Mouse (Mus musculus) kidney, adult 2 months (tissue): ENCODE results near the gene Klk6. TPM values are rescaled to one million over a fixed set of nuclear protein-coding genes. Genes with fewer than 3 reads are reported as not detected.

ENCODE experiments used
- DNase-seq: peaks from one replicate; pipeline ENCODE4 v3.0.0; 2021
- H3K27ac ChIP-seq: fragments of 200-500 bp; 2 replicates; pipeline ENCODE4 v1.5.1; 2012; ENCODE audit warnings: low read depth, low read length, control low read depth, inconsistent platforms; ENCODE audit not compliant: insufficient read depth
- H3K27me3 ChIP-seq: fragments of 200-500 bp; replicated peaks from 2 replicates; pipeline ENCODE4 v1.6.1; 2012; ENCODE audit warnings: mild to moderate bottlenecking, moderate library complexity, low read length, inconsistent platforms; ENCODE audit not compliant: control insufficient read depth, insufficient read depth
- H3K36me3 ChIP-seq: fragments of 200-500 bp; 2 replicates; pipeline ENCODE4 v1.6.1; 2012; ENCODE audit warnings: mild to moderate bottlenecking, moderate library complexity, low read length, inconsistent platforms; ENCODE audit not compliant: control insufficient read depth, insufficient read depth
- H3K4me1 ChIP-seq: fragments of 200-500 bp; 2 replicates; pipeline ENCODE4 v1.6.1; 2011; ENCODE audit warnings: low read length; ENCODE audit not compliant: control insufficient read depth, insufficient read depth
- H3K4me3 ChIP-seq: fragments of 200-500 bp; 2 replicates; pipeline ENCODE4 v1.5.1; 2011; ENCODE audit warnings: mild to moderate bottlenecking, low read depth, low read length, control low read depth; ENCODE audit not compliant: insufficient read depth
- CTCF ChIP-seq: fragments of 200-500 bp; conservative IDR thresholded peaks from 2 replicates; pipeline ENCODE4 v1.5.1; 2011; ENCODE audit warnings: low read depth, mild to moderate bottlenecking, control low read depth, low read length, moderate library complexity, mixed read lengths; ENCODE audit not compliant: insufficient read depth, insufficient read length
- POLR2A ChIP-seq: fragments of 200-500 bp; IDR thresholded peaks from one replicate; pipeline ENCODE4 v1.6.1; 2011; ENCODE audit warnings: low read depth, low read length, control low read depth
- WGBS: fragments of 180-500 bp; shearing (Covaris S2); methylation state at CpG from one replicate; pipeline ENCODE4 v1.1.7; 2018; 5-methylcytosine and 5-hydroxymethylcytosine counted together
- polyA plus RNA-seq: library from polyadenylated mRNA; depleted of rRNA; stranded (reverse); fragments of >200 nt; gene quantifications from 2 replicates; pipeline ENCODE4 v1.2.3, GENCODE M21; 2012; rRNA removed

Gene Klk6
- polyA plus RNA-seq, 1 experiment: not detected

- Histone ChIP-seq H3K27me3 (no peaks in the 10 kb centered on the region; the same call in 1 of the 2 replicates), H3K4me1 (no peaks in the 10 kb centered on the region), H3K36me3 (no peaks in the 10 kb centered on the region), H3K27ac (no peak within 1 kb of the TSS), H3K4me3 (no peak within 1 kb of the TSS)
- 24% methylated on average over 3 of the region's 3 CpGs for WGBS
- no peak for TF ChIP-seq POLR2A
- no peak for TF ChIP-seq CTCF
- no peak for DNase-seq
Measured at GRCm38 (mm10) chr7:43880912-43881311, 56.6 kb downstream of the Klk6 start, which contains the start of gene Klk4. TSS of gene Klk4 (plus strand) at chr7:43881160.

Other genes starting within 250 kb of the Klk6 start
- gene Zfp719, start 244.9 kb upstream of the Klk6 start, polyA plus RNA-seq: 2.1 and 2.6 TPM in 2 replicates
- not detected in 2 replicates for gene Zfp819, start 217.3 kb upstream of the Klk6 start, polyA plus RNA-seq
- not detected in 2 replicates for gene Ceacam18, start 189.8 kb upstream of the Klk6 start, polyA plus RNA-seq
- 2.8 and 3.8 TPM in 2 replicates for gene Siglece, start 164.3 kb upstream of the Klk6 start, polyA plus RNA-seq
- 6.1 and 7.0 TPM in 2 replicates for gene Ctu1, start 152.5 kb upstream of the Klk6 start, polyA plus RNA-seq
- 0.11 TPM in 1 of 2 replicates, not detected in the other for gene Klk14, start 134.1 kb upstream of the Klk6 start, polyA plus RNA-seq
- 0.04 TPM in 1 of 2 replicates, not detected in the other for gene Klk13, start 111.9 kb upstream of the Klk6 start, polyA plus RNA-seq
- not detected in 2 replicates for gene Klk12, start 55.6 kb upstream of the Klk6 start, polyA plus RNA-seq
- 0.18 TPM in 1 of 2 replicates, not detected in the other for gene Klk11, start 49.9 kb upstream of the Klk6 start, polyA plus RNA-seq
- gene Klk10, start 43.5 kb upstream of the Klk6 start, polyA plus RNA-seq: 0.41 and 0.52 TPM in 2 replicates
- not detected in 2 replicates for gene Klk9, start 32.6 kb upstream of the Klk6 start, polyA plus RNA-seq
- 4.2 and 5.9 TPM in 2 replicates for gene Klk8, start 26.9 kb upstream of the Klk6 start, polyA plus RNA-seq
- not detected in 2 replicates for gene Klk7, start 13.2 kb upstream of the Klk6 start, polyA plus RNA-seq
- not detected in 2 replicates for gene Klk5, start 17.5 kb downstream of the Klk6 start, polyA plus RNA-seq
- gene Klk4, start 56.7 kb downstream of the Klk6 start, polyA plus RNA-seq: not detected in 2 replicates
- gene Klk15, start 109.2 kb downstream of the Klk6 start, polyA plus RNA-seq: 0.09 and 0.19 TPM in 2 replicates
- 1.0 and 1.1 TPM in 2 replicates for gene Klk1b8, start 126.2 kb downstream of the Klk6 start, polyA plus RNA-seq
- gene Klk1b1, start 142.3 kb downstream of the Klk6 start, polyA plus RNA-seq: 0.11 and 0.52 TPM in 2 replicates
- 1.6 and 1.7 TPM in 2 replicates for gene Klk1b9, start 151.6 kb downstream of the Klk6 start, polyA plus RNA-seq
- gene Klk1b11, start 171.4 kb downstream of the Klk6 start, polyA plus RNA-seq: 0.52 and 0.99 TPM in 2 replicates
- gene Klk1b26, start 187.7 kb downstream of the Klk6 start, polyA plus RNA-seq: not detected in 2 replicates
- gene Klk1b27, start 227.8 kb downstream of the Klk6 start, polyA plus RNA-seq: 1.6 and 3.2 TPM in 2 replicates